Mouse (Mus musculus): ENCODE measurements around the gene Iqgap2.

The Iqgap2 gene

DNA sequence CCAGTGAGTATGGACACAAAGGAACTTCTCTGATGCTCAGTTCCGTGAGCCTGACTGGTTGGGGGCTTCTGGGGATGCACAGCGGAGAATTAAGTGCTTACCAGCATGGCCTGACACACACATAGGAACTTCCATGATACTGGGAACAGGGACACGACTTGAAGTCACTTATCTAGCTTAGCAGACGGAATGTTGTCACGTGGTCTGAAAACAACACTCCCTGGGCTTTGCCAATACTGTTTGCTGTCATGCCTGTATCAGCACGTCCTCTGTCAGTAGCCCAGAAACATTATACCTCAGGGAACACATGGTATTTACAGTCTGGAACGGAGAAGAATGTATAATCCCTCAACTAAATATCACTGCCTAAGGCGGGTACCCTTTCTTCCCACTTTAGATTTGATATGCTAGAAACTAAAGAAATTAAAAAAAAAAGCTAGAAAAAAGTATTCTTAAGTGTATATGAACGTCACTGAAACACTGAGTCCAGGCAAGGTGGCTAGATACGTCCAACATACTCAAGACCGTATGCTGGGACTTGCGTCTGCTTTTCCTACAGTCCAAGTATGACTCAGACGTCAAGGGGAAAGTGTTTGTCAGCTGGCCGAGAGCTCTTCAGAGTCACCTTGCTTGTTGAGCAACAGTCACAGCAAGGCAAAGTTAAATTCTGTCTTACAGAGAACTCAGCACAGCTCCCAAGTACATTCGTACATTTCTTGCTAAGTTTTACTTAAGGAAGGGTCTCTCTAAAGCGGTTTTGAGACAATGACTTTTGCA is 280.7 kb downstream of the Iqgap2 start:
- DNase-seq: no peak

- no peak for DNase-seq
Observed at GRCm38 (mm10) chr13:95609088-95609420, 282.7 kb downstream of the Iqgap2 start.

- no peak for DNase-seq
Observed at GRCm38 (mm10) chr13:95608416-95609087, 283.2 kb downstream of the Iqgap2 start.

DNA sequence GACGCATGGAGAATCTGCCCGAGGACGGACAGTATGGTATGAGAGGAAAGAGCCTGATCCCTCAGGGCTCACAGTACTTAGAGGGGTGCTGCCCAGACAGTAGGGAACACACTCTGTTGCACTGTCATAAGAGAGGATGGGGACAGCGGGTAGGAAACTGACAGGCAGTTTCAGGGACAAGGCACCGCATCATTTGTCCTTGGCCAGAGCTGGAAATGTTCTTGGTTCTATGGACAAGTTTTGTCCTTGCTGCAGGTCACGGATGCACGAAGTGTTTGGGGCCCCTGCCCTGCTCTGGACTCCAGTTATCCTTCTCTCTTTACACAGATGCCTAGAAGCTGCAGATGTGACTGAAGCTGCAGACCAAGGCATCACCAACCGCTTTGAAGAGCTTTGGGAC is 284.7 kb downstream of the Iqgap2 start:
- DNase-seq: no peak

GRCm38 (mm10) chr13:95604288-95604687 is 287.4 kb downstream of the Iqgap2 start:
- no peak for DNase-seq

- DNase-seq: no peak
Observed at GRCm38 (mm10) chr13:95599833-95600359, 291.8 kb downstream of the Iqgap2 start.

GRCm38 (mm10) chr13:95598232-95598920 is 293.3 kb downstream of the Iqgap2 start:
- no peak for DNase-seq

- DNase-seq: no peak
Observed at GRCm38 (mm10) chr13:95597578-95597977, 294.1 kb downstream of the Iqgap2 start.

GRCm38 (mm10) chr13:95596689-95597088 is 295.0 kb downstream of the Iqgap2 start:
- no peak for DNase-seq

DNA sequence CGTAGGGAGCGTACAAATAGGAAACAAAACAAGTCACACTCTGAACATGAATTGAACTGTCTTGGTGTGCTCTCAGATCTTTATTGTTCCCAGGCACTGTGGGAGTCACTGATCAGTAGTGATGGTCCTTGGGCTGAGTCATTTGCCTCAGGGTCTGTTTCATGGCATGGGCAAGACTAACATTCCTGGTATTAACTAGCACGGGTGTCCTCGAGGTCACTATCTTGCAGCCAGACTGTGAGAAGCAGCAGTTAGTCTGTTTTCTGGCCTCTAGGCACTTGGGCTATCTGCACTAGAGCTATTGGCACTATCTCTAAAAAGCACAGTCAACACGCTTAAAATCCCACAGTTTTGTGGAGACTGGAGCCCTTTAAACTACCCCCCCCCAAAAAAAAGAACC is 295.8 kb downstream of the Iqgap2 start:
- DNase-seq: no peak

GRCm38 (mm10) chr13:95595411-95595810 is 296.3 kb downstream of the Iqgap2 start:
- DNase-seq: no peak

- peak; percentile 30 to 44 for DNase-seq
Observed at GRCm38 (mm10) chr13:95592860-95593259, 298.9 kb downstream of the Iqgap2 start.

- DNase-seq: no peak
Observed at GRCm38 (mm10) chr13:95591606-95592005, 300.1 kb downstream of the Iqgap2 start.

- no peak for DNase-seq
Observed at GRCm38 (mm10) chr13:95587628-95588027, 304.1 kb downstream of the Iqgap2 start.

DNA sequence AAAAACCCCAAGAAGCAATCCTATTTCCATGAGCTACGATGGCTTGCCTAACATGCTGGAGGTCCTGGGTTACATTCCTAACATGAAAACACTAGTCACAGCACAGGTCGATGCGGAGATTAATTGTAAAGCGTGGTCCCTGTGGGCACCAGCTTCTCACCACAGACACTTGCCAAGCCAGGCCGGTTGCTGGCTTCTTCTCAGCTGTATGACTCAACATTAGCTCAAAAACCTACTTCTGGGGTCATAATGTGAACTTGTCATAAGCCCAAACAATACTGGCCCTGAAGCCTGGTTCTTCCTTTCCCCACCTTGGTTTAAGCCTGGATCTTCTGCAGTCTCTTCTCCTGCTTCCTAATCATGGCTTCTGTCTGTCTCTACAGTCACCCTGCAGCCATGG is 306.8 kb downstream of the Iqgap2 start:
- no peak for DNase-seq

DNA sequence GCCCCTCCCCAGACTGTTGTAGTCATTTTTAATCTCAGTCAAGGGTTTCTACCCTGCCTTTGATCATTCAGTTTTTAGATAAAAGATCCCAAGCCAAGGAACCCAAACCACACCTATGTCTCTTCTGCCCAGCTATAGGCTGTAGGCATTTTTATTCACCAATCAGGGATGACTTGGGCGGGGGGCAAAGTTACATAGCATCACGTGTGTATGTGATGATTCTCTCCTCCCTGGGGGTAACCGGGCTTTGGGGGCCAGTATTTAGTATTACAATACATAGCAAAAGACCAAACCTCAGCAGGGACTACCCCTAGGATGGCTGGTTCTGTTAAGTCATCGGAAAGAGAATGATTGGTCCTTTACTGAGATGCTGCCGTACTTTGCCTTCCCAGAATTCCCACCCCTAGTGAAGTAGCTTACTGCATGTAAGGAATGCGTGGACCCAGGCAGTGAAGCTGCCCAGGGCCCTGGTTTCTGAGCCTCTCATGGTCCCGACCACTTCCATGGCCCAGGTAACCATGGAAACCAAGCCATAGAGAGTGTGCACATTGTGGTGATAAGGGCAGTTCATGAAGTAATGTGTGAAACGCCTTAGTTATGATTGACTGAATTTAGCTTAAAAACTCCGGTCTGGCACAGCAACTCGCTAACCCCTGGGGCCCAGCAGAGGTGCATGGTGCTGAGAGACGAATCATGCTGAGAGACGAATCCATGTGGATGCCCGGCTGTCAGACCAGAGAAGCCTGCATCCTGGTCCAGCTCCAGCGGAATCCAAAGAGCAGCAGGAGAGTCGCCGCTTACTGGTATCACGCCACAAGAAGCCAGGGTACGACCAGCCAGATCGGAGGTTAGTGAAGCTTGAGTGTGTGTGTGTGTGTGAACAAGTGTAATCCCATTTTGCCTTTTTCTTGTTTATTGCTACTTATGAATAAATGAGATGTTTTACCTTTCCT is 308.2 kb downstream of the Iqgap2 start:
- no peak for DNase-seq

GRCm38 (mm10) chr13:95581850-95582249 is 309.9 kb downstream of the Iqgap2 start:
- DNase-seq: no peak

DNA sequence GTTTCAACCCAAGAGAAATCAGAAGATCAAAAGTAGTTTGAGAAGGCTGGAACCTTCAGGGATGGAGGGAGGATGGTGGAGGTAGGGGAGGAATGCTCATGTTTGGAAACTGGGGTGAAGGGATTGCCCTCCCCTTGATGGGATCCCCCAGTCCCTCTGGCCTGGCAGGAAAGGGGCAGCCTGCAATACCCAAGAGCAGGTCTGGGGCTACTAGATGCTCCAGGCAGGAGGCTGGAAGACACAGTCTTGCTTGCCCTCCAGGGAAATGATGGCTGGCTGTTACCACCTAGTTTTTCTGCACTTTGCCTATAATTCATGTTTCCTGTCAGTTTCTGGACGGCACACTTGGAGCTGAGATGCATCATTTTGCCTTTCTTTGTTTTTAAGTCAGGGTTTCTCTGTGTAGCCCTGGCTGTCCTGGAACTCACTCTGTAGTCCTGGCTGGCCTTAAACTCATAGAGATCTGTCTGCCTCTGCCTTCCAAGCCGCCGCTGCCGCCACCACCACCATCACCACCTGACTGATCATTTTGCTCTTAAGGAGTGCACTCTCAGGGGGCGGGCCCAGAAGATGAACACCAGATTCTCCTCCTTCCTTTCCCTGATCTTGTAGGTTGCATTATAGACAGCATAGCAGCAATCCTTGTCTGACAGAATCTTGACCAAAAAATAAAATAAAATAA is 313.6 kb downstream of the Iqgap2 start:
- DNase-seq: no peak

Measured in thymus, postnatal 36 days (tissue).